Mouse (Mus musculus) liver, adult 2 months (tissue): ENCODE measurements around the gene Ap5b1. TPM values are rescaled to one million over a fixed set of nuclear protein-coding genes. Genes with fewer than 3 reads are reported as not detected.

Experiments used
- DNase-seq: peaks from one replicate; pipeline ENCODE4 v3.0.0-alpha.2; 2011; ENCODE audit warnings: low read depth, low spot score; ENCODE audit errors: extremely low read depth
- H3K27ac ChIP-seq: fragments of 200-500 bp; replicated peaks from 2 replicates; pipeline ENCODE4 v1.5.1; 2012; ENCODE audit warnings: low read depth, mild to moderate bottlenecking, control low read depth, inconsistent platforms, low read length; ENCODE audit not compliant: insufficient read depth
- H3K27me3 ChIP-seq: fragments of 200-500 bp; 2 replicates; pipeline ENCODE4 v1.6.1; 2012; ENCODE audit warnings: mild to moderate bottlenecking, moderate library complexity, low read length, inconsistent platforms; ENCODE audit not compliant: control insufficient read depth, insufficient read depth
- H3K36me3 ChIP-seq: fragments of 200-500 bp; 2 replicates; pipeline ENCODE4 v1.6.1; 2012; ENCODE audit warnings: low read length, inconsistent platforms; ENCODE audit not compliant: control insufficient read depth, insufficient read depth
- H3K4me1 ChIP-seq: fragments of 200-500 bp; 2 replicates; pipeline ENCODE4 v1.6.1; 2011; ENCODE audit warnings: low read length; ENCODE audit not compliant: control insufficient read depth, insufficient read depth
- H3K4me3 ChIP-seq: fragments of 200-500 bp; 2 replicates; pipeline ENCODE4 v1.5.1; 2011; ENCODE audit warnings: low read depth, mild to moderate bottlenecking, control low read depth, low read length, moderate library complexity; ENCODE audit not compliant: insufficient read depth
- H3K79me2 ChIP-seq: fragments of 200-500 bp; 2 replicates; pipeline ENCODE4 v1.6.1; 2012; ENCODE audit warnings: inconsistent platforms, mild to moderate bottlenecking, low read length, moderate library complexity; ENCODE audit not compliant: control insufficient read depth, insufficient read depth
- H3K9ac ChIP-seq: fragments of 200-500 bp; 2 replicates; pipeline ENCODE4 v1.6.1; 2012; ENCODE audit warnings: low read depth, mild to moderate bottlenecking, control low read depth, inconsistent platforms, low read length
- CTCF ChIP-seq: fragments of 200-500 bp; IDR thresholded peaks from 2 replicates; pipeline ENCODE4 v1.5.1; 2011; ENCODE audit warnings: low read depth, low read length, control low read depth
- POLR2A ChIP-seq: fragments of 200-500 bp; IDR thresholded peaks from 2 replicates; pipeline ENCODE4 v1.6.1; 2011; ENCODE audit warnings: low read length, control low read depth; ENCODE audit not compliant: insufficient read depth; ENCODE audit errors: extremely low read depth
- WGBS: fragments of 180-500 bp; shearing (Covaris S2); methylation state at CpG from one replicate; pipeline ENCODE4 v1.1.7; 2018; 5-methylcytosine and 5-hydroxymethylcytosine counted together
- polyA plus RNA-seq: library from polyadenylated mRNA; depleted of rRNA; stranded (reverse); fragments of >200 nt; gene quantifications from 2 replicates; pipeline ENCODE4 v1.2.3, GENCODE M21; 2012; rRNA removed
- total RNA-seq: library from RNA; depleted of rRNA; stranded (reverse); fragments of >200 nt; gene quantifications from 2 replicates; pipeline ENCODE4 v1.2.3, GENCODE M21; 2014; rRNA removed

The Ap5b1 gene
- total RNA-seq (2.7 and 2.8 TPM in 2 replicates), polyA plus RNA-seq (3.4 and 5.3 TPM in 2 replicates)

- Histone ChIP-seq H3K27ac (peak within 1 kb of the TSS; percentile 96), H3K79me2 (peaks cover 9% of the 10 kb centered on the region; the same call in 1 of the 2 replicates), H3K27me3 (no peaks in the 10 kb centered on the region), H3K4me1 (0 out of 2 replicates have a peak, but pooled peaks cover 4% of the 10 kb centered on the region), H3K9ac (peak within 1 kb of the TSS; percentile 94), H3K36me3 (no peaks in the 10 kb centered on the region), H3K4me3 (peak within 1 kb of the TSS; percentile 99)
- DNase-seq, result peak; percentile 56
- TF ChIP-seq POLR2A, result 0 out of 2 replicates have a peak, but pooled peaks have one; percentile 55
- TF ChIP-seq CTCF, result peak; percentile 88
- under 1% methylated on average over 102 of the region's 102 CpGs for WGBS
Measured at GRCm38 (mm10) chr19:5567534-5568469, at the start of gene Ap5b1. Gene Ap5b1 (plus strand): TSS chr19:5568025.

GRCm38 (mm10) chr19:5518721-5519120, 49.1 kb upstream of the Ap5b1 start:
- DNase-seq, result peak; percentile 69
- Histone ChIP-seq H3K79me2 (no peaks in the 10 kb centered on the region), H3K9ac (no peak overlapping the region), H3K27ac (no peak overlapping the region), H3K4me1 (no peaks in the 10 kb centered on the region), H3K4me3 (no peak overlapping the region), H3K36me3 (no peaks in the 10 kb centered on the region), H3K27me3 (no peaks in the 10 kb centered on the region)
- no peak for TF ChIP-seq CTCF
- TF ChIP-seq POLR2A, result no peak
- 72% methylated on average over 3 of the region's 3 CpGs for WGBS

- H3K36me3 ChIP-seq, result no peaks in the 10 kb centered on the region
- peaks cover 3% of the 10 kb centered on the region; the same call in 1 of the 2 replicates for H3K4me1 ChIP-seq
- no peaks in the 10 kb centered on the region for H3K27me3 ChIP-seq
- no peak for TF ChIP-seq POLR2A
- no peak for TF ChIP-seq CTCF
- H3K9ac ChIP-seq, result no peak overlapping the region
- DNase-seq, result no peak
- no peak overlapping the region for H3K27ac ChIP-seq
- no peaks in the 10 kb centered on the region for H3K79me2 ChIP-seq
- 83% methylated on average over 5 of the region's 5 CpGs for WGBS
- H3K4me3 ChIP-seq, result no peak overlapping the region
Measured at GRCm38 (mm10) chr19:5525204-5525603, 42.6 kb upstream of the Ap5b1 start.

GRCm38 (mm10) chr19:5529325-5530137, 38.3 kb upstream of the Ap5b1 start:
- TF ChIP-seq POLR2A (no peak), CTCF (peak; percentile 99)
- no peak overlapping the region for H3K27ac ChIP-seq
- H3K79me2 ChIP-seq, result 0 out of 2 replicates have a peak, but pooled peaks cover 3% of the 10 kb centered on the region
- H3K36me3 ChIP-seq, result no peaks in the 10 kb centered on the region
- peak overlapping the region; percentile 45; the same call in 1 of the 2 replicates for H3K4me3 ChIP-seq
- peaks cover 3% of the 10 kb centered on the region; the same call in 1 of the 2 replicates for H3K4me1 ChIP-seq
- H3K27me3 ChIP-seq, result no peaks in the 10 kb centered on the region
- DNase-seq, result peak; percentile 80
- H3K9ac ChIP-seq, result peak overlapping the region; percentile 24; the same call in 1 of the 2 replicates
- 9% methylated on average over 20 of the region's 20 CpGs for WGBS

- Histone ChIP-seq H3K4me1 (peaks cover 3% of the 10 kb centered on the region; the same call in 1 of the 2 replicates), H3K27me3 (no peaks in the 10 kb centered on the region), H3K36me3 (no peaks in the 10 kb centered on the region), H3K79me2 (0 out of 2 replicates have a peak, but pooled peaks cover 3% of the 10 kb centered on the region), H3K4me3 (no peak overlapping the region), H3K27ac (no peak overlapping the region), H3K9ac (no peak overlapping the region)
- WGBS, result 46% methylated on average over 7 of the region's 7 CpGs
- TF ChIP-seq CTCF (no peak), POLR2A (no peak)
- DNase-seq, result no peak
Measured at GRCm38 (mm10) chr19:5530138-5530524, 37.7 kb upstream of the Ap5b1 start.
